Mouse (Mus musculus) kidney, embryonic 16.5 days (tissue): ENCODE results near the gene Pard3b. TPM values are rescaled to one million over a fixed set of nuclear protein-coding genes. Genes with fewer than 3 reads are reported as not detected.

Experiments used
- ATAC-seq: fragments of 200-750 bp; cut with Nextera tagmentation; 2 replicates; pipeline ENCODE4 v1.8.0; 2017; ENCODE audit warnings: moderate TSS enrichment; ENCODE audit not compliant: low FRiP score, low TSS enrichment
- H3K27ac ChIP-seq: fragments of 300-500 bp; sonication (generic); 2 replicates; pipeline ENCODE4 v1.5.1; 2014; ENCODE audit warnings: low read length
- H3K27me3 ChIP-seq: fragments of 300-500 bp; sonication (generic); 2 replicates; pipeline ENCODE4 v1.6.1; 2014; ENCODE audit warnings: low read length, control low read depth, mixed read lengths; ENCODE audit not compliant: insufficient read depth
- H3K36me3 ChIP-seq: fragments of 300-500 bp; sonication (generic); 2 replicates; pipeline ENCODE4 v1.6.1; 2014; ENCODE audit warnings: low read length, control low read depth, mixed read lengths; ENCODE audit not compliant: insufficient read depth
- H3K4me1 ChIP-seq: fragments of 300-500 bp; sonication (generic); 2 replicates; pipeline ENCODE4 v1.6.1; 2014; ENCODE audit warnings: low read length, control low read depth, mixed read lengths; ENCODE audit not compliant: insufficient read depth
- H3K4me2 ChIP-seq: fragments of 300-500 bp; sonication (generic); replicated peaks from 2 replicates; pipeline ENCODE4 v1.6.1; 2014; ENCODE audit warnings: low read depth, low read length
- H3K4me3 ChIP-seq: fragments of 300-500 bp; sonication (generic); 2 replicates; pipeline ENCODE4 v1.5.1; 2014; ENCODE audit warnings: mild to moderate bottlenecking, low read length
- H3K9ac ChIP-seq: fragments of 300-500 bp; sonication (generic); replicated peaks from 2 replicates; pipeline ENCODE4 v1.6.1; 2014; ENCODE audit warnings: low read length
- H3K9me3 ChIP-seq: fragments of 300-500 bp; sonication (generic); 2 replicates; pipeline ENCODE4 v1.6.1; 2016; ENCODE audit warnings: low read length, control low read depth
- WGBS: fragments of 180-500 bp; shearing (Covaris S2); extraction: QIAGEN DNeasy Blood & Tissue Kit; methylation state at CpG from one replicate; pipeline ENCODE4 v1.1.7; 2014; 5-methylcytosine and 5-hydroxymethylcytosine counted together
- polyA plus RNA-seq: library from polyadenylated mRNA; unstranded; fragments of >200 nt; fragmentation: Nextera tagmentation; extraction: Ambion mirVana; gene quantifications from 2 replicates; pipeline ENCODE4 v1.2.1, GENCODE M21; 2015

Pard3b gene
- polyA plus RNA-seq, 1 experiment from 2014 or later = 17.6 TPM

DNA sequence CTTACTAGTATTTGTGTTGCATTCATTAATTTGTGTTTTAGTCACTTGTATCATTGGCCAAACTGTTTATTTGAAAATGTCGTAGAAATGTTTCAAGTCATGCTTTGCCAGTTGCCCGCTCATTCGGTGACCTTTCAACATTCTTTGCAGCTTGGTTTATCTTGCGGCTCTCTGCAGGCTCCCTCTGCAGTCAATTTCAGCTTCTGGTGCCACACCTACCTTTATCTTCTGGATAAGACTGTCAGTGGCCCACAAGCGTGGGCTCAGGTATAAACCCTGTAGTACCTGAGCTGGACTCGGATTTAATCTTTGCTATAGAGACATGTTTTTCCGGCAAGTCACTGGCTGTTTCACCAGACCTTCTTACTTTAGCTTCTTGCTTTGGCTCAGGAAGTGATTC, 456.3 kb downstream of the Pard3b start:
- WGBS = 80% methylated on average over 7 of the region's 7 CpGs
- H3K4me3 ChIP-seq = no peak overlapping the region
- no peak overlapping the region for H3K4me2 ChIP-seq
- H3K4me1 ChIP-seq = peaks cover 5% of the 10 kb centered on the region
- H3K27ac ChIP-seq = no peak overlapping the region
- no peaks in the 10 kb centered on the region for H3K9me3 ChIP-seq
- no peak for ATAC-seq
- H3K9ac ChIP-seq = no peak overlapping the region
- H3K36me3 ChIP-seq = no peaks in the 10 kb centered on the region
- no peaks in the 10 kb centered on the region for H3K27me3 ChIP-seq

DNA sequence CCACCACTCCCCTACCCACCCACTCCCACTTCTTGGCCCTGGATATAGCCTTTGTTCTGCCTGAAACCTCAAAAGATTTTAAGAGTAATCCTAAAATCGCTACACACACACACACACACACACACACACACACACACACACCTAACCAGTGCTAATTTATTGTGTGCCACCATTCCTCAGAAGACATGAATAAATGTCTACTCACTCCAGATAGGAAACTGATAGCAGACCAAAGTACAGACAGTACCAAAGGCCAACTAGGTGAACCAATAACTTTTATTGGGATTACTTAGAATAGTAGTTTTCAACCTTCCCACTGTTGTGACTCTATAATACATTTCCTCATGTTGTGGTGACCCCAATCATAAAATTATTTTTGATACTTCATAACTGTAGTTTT, 483.8 kb downstream of the Pard3b start:
- no peak overlapping the region for H3K4me2 ChIP-seq
- ATAC-seq = no peak
- no peak overlapping the region for H3K27ac ChIP-seq
- WGBS = 83% methylated on average over 1 of the region's 1 CpGs
- no peak overlapping the region for H3K9ac ChIP-seq
- H3K27me3 ChIP-seq = no peaks in the 10 kb centered on the region
- H3K4me3 ChIP-seq = no peak overlapping the region
- no peaks in the 10 kb centered on the region for H3K36me3 ChIP-seq
- H3K9me3 ChIP-seq = no peaks in the 10 kb centered on the region
- H3K4me1 ChIP-seq = no peaks in the 10 kb centered on the region

- no peak overlapping the region for H3K27ac ChIP-seq
- H3K4me3 ChIP-seq = no peak overlapping the region
- H3K4me1 ChIP-seq = no peaks in the 10 kb centered on the region
- no peaks in the 10 kb centered on the region for H3K27me3 ChIP-seq
- H3K9me3 ChIP-seq = no peaks in the 10 kb centered on the region
- 76% methylated on average over 2 of the region's 2 CpGs for whole genome bisulfite sequencing
- H3K9ac ChIP-seq = no peak overlapping the region
- H3K4me2 ChIP-seq = no peak overlapping the region
- no peaks in the 10 kb centered on the region for H3K36me3 ChIP-seq
- ATAC-seq = no peak
Measured at GRCm38 (mm10) chr1:62129186-62129585, 490.6 kb downstream of the Pard3b start.

GRCm38 (mm10) chr1:62148134-62148533, 509.5 kb downstream of the Pard3b start:
- WGBS = 80% methylated on average over 4 of the region's 4 CpGs

GRCm38 (mm10) chr1:62148786-62149185, 510.2 kb downstream of the Pard3b start:
- Histone ChIP-seq H3K4me3 (no peak overlapping the region), H3K36me3 (no peaks in the 10 kb centered on the region), H3K4me1 (no peaks in the 10 kb centered on the region), H3K27me3 (no peaks in the 10 kb centered on the region), H3K27ac (no peak overlapping the region), H3K9me3 (no peaks in the 10 kb centered on the region), H3K9ac (no peak overlapping the region), H3K4me2 (no peak overlapping the region)
- ATAC-seq = no peak
- WGBS = 76% methylated on average over 6 of the region's 6 CpGs

More at GRCm38 (mm10) chr1:62148134-62148533, 509.5 kb downstream of the Pard3b start:
- Histone ChIP-seq H3K27ac (no peak overlapping the region), H3K4me2 (no peak overlapping the region), H3K9me3 (no peaks in the 10 kb centered on the region), H3K36me3 (no peaks in the 10 kb centered on the region), H3K4me3 (no peak overlapping the region), H3K27me3 (no peaks in the 10 kb centered on the region), H3K9ac (no peak overlapping the region), H3K4me1 (no peaks in the 10 kb centered on the region)
- no peak for ATAC-seq

GRCm38 (mm10) chr1:62155970-62156369, 517.3 kb downstream of the Pard3b start:
- Histone ChIP-seq H3K4me1 (peaks cover 5% of the 10 kb centered on the region), H3K9me3 (no peaks in the 10 kb centered on the region), H3K4me3 (no peak overlapping the region), H3K27me3 (no peaks in the 10 kb centered on the region), H3K4me2 (no peak overlapping the region), H3K36me3 (no peaks in the 10 kb centered on the region), H3K9ac (no peak overlapping the region), H3K27ac (no peak overlapping the region)
- 70% methylated on average over 1 of the region's 1 CpGs for WGBS
- ATAC-seq = no peak

- no peaks in the 10 kb centered on the region for H3K27me3 ChIP-seq
- no peaks in the 10 kb centered on the region for H3K9me3 ChIP-seq
- no peaks in the 10 kb centered on the region for H3K36me3 ChIP-seq
- H3K27ac ChIP-seq = no peak overlapping the region
- ATAC-seq = peak; percentile 74; the same call in 1 of the 2 replicates
- WGBS = 43% methylated on average over 2 of the region's 2 CpGs
- H3K9ac ChIP-seq = no peak overlapping the region
- no peak overlapping the region for H3K4me2 ChIP-seq
- H3K4me3 ChIP-seq = no peak overlapping the region
- H3K4me1 ChIP-seq = peaks cover 5% of the 10 kb centered on the region
Measured at GRCm38 (mm10) chr1:62159592-62159991, 521.0 kb downstream of the Pard3b start.

GRCm38 (mm10) chr1:62175013-62175640, 536.5 kb downstream of the Pard3b start:
- Histone ChIP-seq H3K27ac (no peak overlapping the region), H3K9ac (no peak overlapping the region), H3K9me3 (no peaks in the 10 kb centered on the region), H3K36me3 (no peaks in the 10 kb centered on the region), H3K4me3 (no peak overlapping the region), H3K4me2 (no peak overlapping the region), H3K4me1 (no peaks in the 10 kb centered on the region), H3K27me3 (no peaks in the 10 kb centered on the region)
- ATAC-seq = no peak
- WGBS = 94% methylated on average over 1 of the region's 1 CpGs

GRCm38 (mm10) chr1:62181638-62182037, 543.0 kb downstream of the Pard3b start:
- Histone ChIP-seq H3K4me2 (no peak overlapping the region), H3K4me3 (no peak overlapping the region), H3K9me3 (no peaks in the 10 kb centered on the region), H3K27ac (no peak overlapping the region), H3K27me3 (no peaks in the 10 kb centered on the region), H3K4me1 (no peaks in the 10 kb centered on the region), H3K9ac (no peak overlapping the region), H3K36me3 (no peaks in the 10 kb centered on the region)
- WGBS = 11% methylated on average over 5 of the region's 5 CpGs
- no peak for ATAC-seq

GRCm38 (mm10) chr1:62182634-62183033, 544.0 kb downstream of the Pard3b start:
- Histone ChIP-seq H3K36me3 (no peaks in the 10 kb centered on the region), H3K27ac (no peak overlapping the region), H3K4me2 (no peak overlapping the region), H3K27me3 (no peaks in the 10 kb centered on the region), H3K4me1 (no peaks in the 10 kb centered on the region), H3K9ac (no peak overlapping the region), H3K9me3 (no peaks in the 10 kb centered on the region), H3K4me3 (no peak overlapping the region)
- ATAC-seq = no peak
- WGBS = 64% methylated on average over 3 of the region's 3 CpGs
